Mouse (Mus musculus) megakaryocyte, embryonic 14.5 days (primary cell): ENCODE measurements around the gene AI661453.

Experiments
- FLI1 ChIP-seq: IDR thresholded peaks from 2 replicates; pipeline ENCODE4 v1.6.1; 2012; ENCODE audit warnings: low read length, inconsistent platforms, mixed read lengths
- GATA1 ChIP-seq: IDR thresholded peaks from 3 replicates; pipeline ENCODE4 v1.6.1; 2012; ENCODE audit warnings: mixed read lengths, low read length, inconsistent platforms, borderline replicate concordance

DNA sequence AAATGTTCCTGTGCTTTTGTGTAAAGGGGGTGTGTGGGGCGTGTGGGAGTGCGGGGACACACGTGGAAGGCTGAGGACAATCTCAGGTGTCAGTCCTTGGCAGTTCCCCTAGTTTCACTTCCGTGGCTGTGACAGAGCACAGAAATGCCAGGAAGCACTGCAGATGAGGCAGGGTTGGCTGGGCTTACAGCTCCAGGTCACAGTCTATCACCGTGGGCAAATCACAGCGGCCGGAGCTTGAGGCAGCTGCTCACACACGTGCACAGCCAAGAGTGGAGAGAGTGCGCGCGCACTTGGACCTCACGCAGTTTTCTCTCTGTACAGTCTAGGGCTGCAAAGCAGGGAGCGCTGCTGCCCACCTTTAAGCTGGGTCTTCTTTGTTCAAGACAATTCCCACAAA lies 21.9 kb downstream of the AI661453 start:
- TF ChIP-seq GATA1 (no peak), FLI1 (no peak)
